In the genomic region with DNA sequence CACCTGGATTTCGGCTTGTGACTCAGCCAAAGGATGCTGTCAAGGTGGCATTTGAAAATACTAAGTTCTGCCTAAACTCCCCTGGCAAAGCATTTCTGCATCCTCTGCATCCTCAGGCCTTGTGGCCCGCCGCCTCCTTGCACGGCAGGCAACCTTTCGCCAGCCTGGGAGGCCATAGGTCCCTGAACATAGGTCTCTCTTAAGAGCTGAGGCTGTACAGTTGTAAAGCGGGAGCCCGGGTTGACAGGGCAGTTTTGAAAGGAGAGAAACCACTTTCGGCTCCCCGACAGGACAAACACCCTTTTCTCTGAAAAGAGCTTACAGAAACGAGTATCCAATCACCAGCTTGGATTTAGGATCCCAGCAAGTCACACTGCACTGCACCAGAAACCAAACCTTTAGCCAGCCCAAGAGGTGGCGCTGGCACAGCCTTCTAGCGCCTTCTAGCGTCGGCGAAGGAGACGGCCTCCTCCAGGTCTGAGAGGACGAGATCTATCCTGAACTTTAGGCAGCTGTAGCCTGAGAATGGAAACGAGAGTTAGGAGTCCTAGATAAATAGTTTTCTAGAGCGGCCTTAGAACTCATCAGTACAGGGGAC, we compare ENCODE assay signal across 8 mouse cellular contexts. TPM values are rescaled to one million over a fixed set of nuclear protein-coding genes. Genes with fewer than 3 reads are reported as not detected.
DNase-seq lines count a peak whose midpoint lies in the region; ATAC-seq and TF ChIP-seq lines count a peak whose summit lies in the region.

No protein-coding gene starts in this region.

- H3K9ac ChIP-seq in forebrain, embryonic 15.5 days (replicated peaks), result peak overlapping the region; percentile 39
- H3K9ac ChIP-seq in neural tube, embryonic 15.5 days (replicated peaks), result 0 out of 2 replicates have a peak overlapping the region, but pooled peaks have one; percentile 2

- DNase-seq in MN1 (ENCODE audit: low spot score), result peak; percentile 85
- DNase-seq in cerebellum, adult 11-12 months, result peak; percentile 79
- DNase-seq in heart, postnatal 4 days, result peak; percentile 79
- DNase-seq in layer of hippocampus, adult 18-20 months (ENCODE audit: low spot score in 2 of 2), result peak; percentile 57 to 77
- DNase-seq in lung, adult 18-20 months, result peak; percentile 64 to 66
- DNase-seq in thymus, adult 2 months, result peak; percentile 65

- H3K27ac ChIP-seq in forebrain, embryonic 15.5 days (replicated peaks), result no peak overlapping the region
- no peak overlapping the region for H3K27ac ChIP-seq in neural tube, embryonic 15.5 days (replicated peaks)
- no peak overlapping the region for H3K27ac ChIP-seq in thymus, adult 2 months (ENCODE audit: control insufficient read depth, insufficient read depth, low read length)

- WGBS in forebrain, embryonic 15.5 days, result 4% methylated on average over 19 of the region's 19 CpGs
- WGBS in neural tube, embryonic 15.5 days, result 12% methylated on average over 19 of the region's 19 CpGs
- 24% methylated on average over 19 of the region's 19 CpGs for WGBS in thymus, adult 2 months

- ATAC-seq in forebrain, embryonic 15.5 days (replicated peaks), result peak; percentile 91
- ATAC-seq in neural tube, embryonic 15.5 days (ENCODE audit: low FRiP score), result peak; percentile 90

- H3K36me3 ChIP-seq in forebrain, embryonic 15.5 days, result no peaks in the 10 kb centered on the region
- H3K36me3 ChIP-seq in neural tube, embryonic 15.5 days, result no peaks in the 10 kb centered on the region
- no peaks in the 10 kb centered on the region for H3K36me3 ChIP-seq in thymus, adult 2 months (ENCODE audit: control insufficient read depth, insufficient read depth, low read length)

- no peaks in the 10 kb centered on the region for H3K27me3 ChIP-seq in forebrain, embryonic 15.5 days
- no peaks in the 10 kb centered on the region for H3K27me3 ChIP-seq in neural tube, embryonic 15.5 days (replicated peaks)
- H3K27me3 ChIP-seq in thymus, adult 2 months (ENCODE audit: control insufficient read depth, insufficient read depth, low read length), result no peaks in the 10 kb centered on the region

- TF ChIP-seq POLR2A in thymus, adult 2 months (IDR thresholded peaks at IDR 0.05; ENCODE audit: control insufficient read depth, extremely low read depth, insufficient read depth, low read length, poor library complexity), result no peak

- H3K9me3 ChIP-seq in forebrain, embryonic 15.5 days, result no peaks in the 10 kb centered on the region
- H3K9me3 ChIP-seq in neural tube, embryonic 15.5 days (replicated peaks), result no peaks in the 10 kb centered on the region

- H3K4me3 ChIP-seq in forebrain, embryonic 15.5 days, result peak overlapping the region; percentile 30
- H3K4me3 ChIP-seq in neural tube, embryonic 15.5 days (replicated peaks), result peak overlapping the region; percentile 31
- no peak overlapping the region for H3K4me3 ChIP-seq in thymus, adult 2 months (ENCODE audit: control insufficient read depth, insufficient read depth, low read length)

- peak; percentile 95 for TF ChIP-seq CTCF in thymus, adult 2 months (IDR thresholded peaks at IDR 0.05; ENCODE audit: borderline replicate concordance, control insufficient read depth, extremely low read depth, insufficient read depth, low read length, poor library complexity)

- H3K4me1 ChIP-seq in forebrain, embryonic 15.5 days, result peaks cover 4% of the 10 kb centered on the region
- peaks cover 4% of the 10 kb centered on the region for H3K4me1 ChIP-seq in neural tube, embryonic 15.5 days
- H3K4me1 ChIP-seq in thymus, adult 2 months (replicated peaks; ENCODE audit: control insufficient read depth, insufficient read depth, low read length), result no peaks in the 10 kb centered on the region

- peak overlapping the region; percentile 48 for H3K4me2 ChIP-seq in forebrain, embryonic 15.5 days (replicated peaks)
- peak overlapping the region; percentile 55 for H3K4me2 ChIP-seq in neural tube, embryonic 15.5 days

RNA-seq across cellular contexts. Expression of gene Srsf5, which starts 50.2 kb away (rescaled TPM):
- 481 and 491 TPM in 2 replicates for polyA plus RNA-seq in forebrain, embryonic 15.5 days (2015; fragmentation: Nextera tagmentation; extraction: Ambion mirVana)
- total RNA-seq in heart, postnatal 4 days (2021), result 100 to 1,000 TPM; 317 to 328 TPM
- total RNA-seq in layer of hippocampus, adult 18-20 months (2021), result 100 to 1,000 TPM; 278 to 306 TPM
- 379 and 417 TPM in 2 replicates for polyA plus RNA-seq in neural tube, embryonic 15.5 days (2015; fragmentation: Nextera tagmentation; extraction: Ambion mirVana)
- 511 and 515 TPM in 2 replicates for polyA plus RNA-seq in thymus, adult 2 months (2012; rRNA removed)
